Mouse (Mus musculus) embryo, embryonic 9.5 days (tissue): ENCODE results near the gene Kcnma1.

Experiments used
- DNase-seq: peaks from one replicate; pipeline ENCODE4 v3.0.0-alpha.2; 2017; ENCODE audit errors: extremely low spot score

The Kcnma1 gene

GRCm38 (mm10) chr14:23688513-23688912, 325.8 kb downstream of the Kcnma1 start:
- DNase-seq: no peak

GRCm38 (mm10) chr14:23684463-23685066, 329.7 kb downstream of the Kcnma1 start:
- DNase-seq: no peak

DNA sequence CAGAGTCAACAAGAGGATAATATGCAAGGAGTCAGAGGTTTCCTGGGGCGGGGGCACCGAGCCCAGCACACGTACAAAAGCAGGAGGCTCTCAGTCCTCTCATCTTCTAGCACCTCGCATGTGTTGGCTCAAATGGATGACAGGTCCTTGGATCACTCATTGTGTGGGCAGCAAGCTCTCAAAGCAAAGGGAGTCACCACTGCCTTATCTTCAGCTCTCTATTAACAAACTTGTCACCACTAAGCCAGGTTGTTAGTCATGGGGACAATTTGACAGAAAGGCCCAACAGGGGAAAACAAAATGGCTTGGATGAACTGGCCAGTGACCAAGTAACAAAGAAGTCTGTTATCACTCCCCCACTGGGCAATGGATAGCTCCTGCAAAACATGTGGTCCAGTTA, 331.5 kb downstream of the Kcnma1 start:
- DNase-seq: no peak

DNA sequence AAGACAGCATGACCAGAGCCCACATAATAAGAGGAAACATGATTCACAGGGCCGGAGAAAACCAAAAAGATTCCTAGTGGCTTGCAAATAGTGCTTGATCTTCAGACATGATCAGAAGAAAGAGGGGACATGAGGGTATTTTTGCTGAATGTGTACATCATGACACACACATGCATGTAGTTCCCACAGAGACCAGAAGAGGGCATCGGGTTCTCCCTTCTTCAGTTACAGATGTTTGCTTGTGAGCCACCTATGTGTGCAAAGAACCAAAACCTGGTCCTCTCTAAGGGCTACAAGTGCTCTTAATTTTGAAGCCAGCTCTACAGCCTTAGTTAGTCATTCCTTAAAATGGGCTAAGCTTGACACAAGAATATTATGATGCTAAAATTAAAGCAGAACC, 334.9 kb downstream of the Kcnma1 start:
- peak; percentile 14 for DNase-seq

GRCm38 (mm10) chr14:23666420-23666819, 347.9 kb downstream of the Kcnma1 start:
- no peak for DNase-seq

DNA sequence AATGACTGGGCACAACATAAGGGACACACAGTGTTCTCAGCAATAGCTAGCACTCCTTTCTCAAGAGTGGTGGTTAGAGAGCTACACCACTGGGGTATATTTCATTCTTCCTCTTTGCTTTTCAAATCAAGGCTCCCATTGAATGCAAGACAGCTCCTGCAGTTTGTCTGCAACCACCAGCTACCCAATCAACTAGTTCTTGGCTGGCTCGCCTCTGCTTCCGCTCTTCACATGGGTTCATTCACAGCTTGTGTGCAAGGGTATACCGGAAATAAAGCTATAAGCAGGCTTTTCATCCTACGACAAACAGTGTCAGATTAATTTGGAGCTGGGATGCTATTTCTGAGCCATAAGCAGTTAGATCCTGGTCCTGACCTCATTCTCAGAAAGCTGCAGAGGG, 362.6 kb downstream of the Kcnma1 start:
- no peak for DNase-seq

DNA sequence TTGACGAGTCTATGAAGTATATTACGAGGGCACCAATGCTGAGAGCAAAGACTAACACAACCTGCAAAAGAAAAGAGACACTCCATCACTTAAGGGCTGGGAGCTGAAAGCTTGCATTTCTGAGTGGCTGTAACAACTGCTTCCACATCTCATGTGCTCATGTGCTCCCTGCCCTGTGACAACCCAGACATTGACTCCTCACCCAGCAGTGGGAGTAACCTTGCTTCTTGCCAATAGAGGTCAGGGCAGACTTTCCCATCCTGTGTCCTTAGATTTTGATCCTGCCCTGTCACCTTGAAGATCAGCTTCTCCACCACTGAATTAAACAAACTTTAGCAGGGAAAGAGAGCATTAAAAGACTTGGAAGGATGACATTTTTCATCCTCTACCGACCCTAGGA, 364.2 kb downstream of the Kcnma1 start:
- no peak for DNase-seq

GRCm38 (mm10) chr14:23645361-23646063, 368.8 kb downstream of the Kcnma1 start:
- no peak for DNase-seq

DNA sequence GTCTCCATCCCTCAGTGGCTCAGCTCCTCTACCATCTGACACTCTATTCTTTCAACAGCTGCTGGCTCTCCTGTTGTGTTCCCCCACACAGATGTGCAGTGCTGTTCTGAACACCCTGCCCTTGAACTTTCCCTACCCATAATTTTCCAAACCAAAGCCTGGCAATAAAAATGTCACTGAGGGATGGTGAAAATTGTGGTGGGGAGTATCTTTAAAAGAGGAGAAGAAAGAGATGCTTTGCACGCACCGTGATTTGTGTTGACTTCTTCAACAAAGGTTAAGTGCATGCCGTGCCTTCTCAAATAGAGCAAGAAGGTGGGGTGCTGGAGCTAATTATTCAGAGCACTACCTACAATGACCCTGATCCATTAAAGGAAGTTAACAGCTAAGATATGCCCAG, 371.1 kb downstream of the Kcnma1 start:
- no peak for DNase-seq

GRCm38 (mm10) chr14:23640665-23641064, 373.6 kb downstream of the Kcnma1 start:
- no peak for DNase-seq

DNA sequence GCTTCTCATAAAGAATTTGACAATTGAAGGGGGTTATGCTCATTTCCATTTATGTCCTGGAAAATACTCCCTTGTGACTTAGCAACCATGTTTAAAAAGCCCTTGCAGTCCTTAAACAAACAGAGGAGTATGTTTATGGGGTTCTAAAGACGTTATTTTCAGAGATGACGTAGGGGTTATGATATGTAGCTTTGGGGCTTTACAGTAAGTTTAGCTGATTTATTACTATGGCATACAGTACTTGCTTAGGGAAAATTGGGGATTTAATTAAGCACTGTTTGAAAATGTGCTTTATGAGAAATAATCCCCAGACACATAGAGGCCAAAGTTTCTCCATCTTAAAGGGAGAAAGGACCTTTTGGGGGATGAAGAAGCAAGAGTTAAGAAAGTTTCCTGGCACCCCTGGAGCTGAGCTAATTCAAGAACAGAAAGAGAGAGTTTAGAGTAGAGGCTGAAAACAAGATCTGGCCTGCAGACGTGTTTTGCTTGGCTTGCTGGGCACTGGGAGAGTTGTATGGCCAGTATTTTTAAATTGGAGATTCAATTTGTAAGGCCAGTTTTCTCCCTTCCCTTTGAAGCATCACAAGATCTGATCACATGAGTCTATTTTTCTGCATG, 376.1 kb downstream of the Kcnma1 start:
- no peak for DNase-seq

DNA sequence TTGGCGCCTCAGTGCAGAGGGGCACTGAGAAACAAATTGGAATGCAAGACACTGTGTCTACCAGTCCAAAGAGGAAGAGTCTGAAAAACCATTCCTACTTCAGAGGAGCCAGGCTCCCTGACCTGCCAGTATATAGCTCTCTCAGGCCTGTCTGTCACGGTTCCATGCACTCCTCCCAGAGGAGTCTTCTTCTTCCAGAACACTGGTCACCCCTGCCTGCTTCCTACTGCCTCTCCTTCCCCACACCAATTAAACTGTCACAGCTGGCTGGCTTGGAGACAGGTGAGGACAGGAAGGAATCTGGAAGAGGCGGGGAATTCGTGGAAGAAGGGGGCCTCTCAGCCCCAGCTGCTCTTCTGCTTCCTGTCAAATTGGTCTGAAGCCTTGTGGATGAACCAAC, 378.4 kb downstream of the Kcnma1 start:
- DNase-seq: no peak

- no peak for DNase-seq
Measured at GRCm38 (mm10) chr14:23633011-23633595, 381.2 kb downstream of the Kcnma1 start.

GRCm38 (mm10) chr14:23626925-23627324, 387.4 kb downstream of the Kcnma1 start:
- DNase-seq: no peak

DNA sequence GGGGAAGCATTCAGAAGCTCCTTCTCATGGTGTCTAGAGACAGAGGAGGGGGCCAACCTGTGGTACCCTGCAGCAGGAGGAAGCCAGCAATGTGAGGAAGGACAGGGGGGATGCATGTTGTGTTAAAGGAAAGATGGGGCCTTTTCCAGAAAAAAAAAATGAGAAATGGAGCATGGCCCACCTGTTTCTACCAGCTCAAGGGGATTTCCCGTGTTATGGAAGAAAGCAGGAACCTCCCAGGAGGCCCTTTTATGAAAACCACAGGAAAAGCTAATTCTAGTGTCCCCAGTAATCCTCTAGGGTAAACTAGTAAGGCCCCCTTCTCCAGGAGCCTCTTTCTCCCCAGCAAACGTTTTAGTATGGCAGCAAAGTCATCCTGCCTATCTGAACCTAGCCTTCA, 388.2 kb downstream of the Kcnma1 start:
- no peak for DNase-seq

- DNase-seq: no peak
Measured at GRCm38 (mm10) chr14:23625436-23625835, 388.9 kb downstream of the Kcnma1 start.

GRCm38 (mm10) chr14:23624455-23624854, 389.8 kb downstream of the Kcnma1 start:
- DNase-seq: no peak

DNA sequence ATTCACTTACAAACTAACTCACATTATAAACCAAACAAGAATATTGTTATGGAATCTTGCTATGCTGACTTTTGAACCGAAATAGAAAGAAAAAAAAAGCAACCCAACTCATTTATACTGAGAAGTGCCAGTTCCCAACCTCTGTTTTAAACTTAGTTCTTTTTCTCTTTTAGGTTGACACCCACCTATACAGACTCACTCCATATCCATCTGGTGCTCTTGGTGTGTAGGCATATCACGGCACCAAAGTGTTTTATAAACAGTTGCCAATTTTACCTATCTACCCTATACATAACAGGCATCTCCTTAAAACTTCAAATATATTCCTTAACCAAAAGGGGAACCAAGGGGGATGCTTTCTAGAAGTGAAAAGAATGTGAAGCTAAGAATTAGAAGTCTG, 393.6 kb downstream of the Kcnma1 start:
- DNase-seq: no peak

- no peak for DNase-seq
Measured at GRCm38 (mm10) chr14:23618973-23619372, 395.3 kb downstream of the Kcnma1 start.

DNA sequence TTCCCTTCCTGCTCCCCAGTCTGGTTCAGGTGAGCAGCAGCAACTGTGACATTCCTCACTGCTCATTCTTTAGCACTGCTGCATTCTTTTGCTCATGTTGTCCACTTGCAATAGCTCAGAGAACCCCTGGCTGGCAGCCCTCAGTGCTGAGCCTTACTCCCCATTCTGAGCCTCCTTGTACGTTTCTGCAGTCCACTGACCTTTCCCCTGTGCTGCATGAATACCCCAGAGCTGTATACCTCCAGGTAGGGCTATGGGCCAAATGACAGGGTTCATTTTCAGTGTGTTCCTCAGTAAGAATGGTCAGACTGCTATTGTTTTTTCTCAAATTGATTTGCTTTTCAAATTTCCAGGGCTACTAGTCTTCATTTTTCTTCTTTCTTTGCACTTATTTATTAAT, 396.2 kb downstream of the Kcnma1 start:
- DNase-seq: no peak

DNA sequence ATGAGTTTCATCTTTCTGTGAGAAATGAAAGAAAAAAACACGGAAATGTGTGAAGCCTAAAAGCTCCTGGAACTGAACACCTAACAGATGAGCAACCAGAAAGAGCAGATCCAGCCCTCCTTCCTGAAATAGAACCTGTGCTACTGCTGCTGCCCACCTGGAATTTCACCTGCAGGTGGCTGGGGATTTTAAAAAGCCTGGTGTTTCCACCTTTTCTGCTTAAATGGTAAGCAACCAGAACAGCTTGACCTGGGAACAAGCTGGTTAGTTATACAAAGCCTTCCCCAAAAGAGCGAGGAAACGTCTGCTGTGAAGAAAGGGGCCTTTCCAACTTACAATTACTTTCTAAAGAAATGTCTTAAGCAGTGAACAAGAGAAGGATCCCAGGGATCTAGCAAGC, 404.2 kb downstream of the Kcnma1 start:
- DNase-seq: no peak

- no peak for DNase-seq
Measured at GRCm38 (mm10) chr14:23605740-23606139, 408.6 kb downstream of the Kcnma1 start.

DNA sequence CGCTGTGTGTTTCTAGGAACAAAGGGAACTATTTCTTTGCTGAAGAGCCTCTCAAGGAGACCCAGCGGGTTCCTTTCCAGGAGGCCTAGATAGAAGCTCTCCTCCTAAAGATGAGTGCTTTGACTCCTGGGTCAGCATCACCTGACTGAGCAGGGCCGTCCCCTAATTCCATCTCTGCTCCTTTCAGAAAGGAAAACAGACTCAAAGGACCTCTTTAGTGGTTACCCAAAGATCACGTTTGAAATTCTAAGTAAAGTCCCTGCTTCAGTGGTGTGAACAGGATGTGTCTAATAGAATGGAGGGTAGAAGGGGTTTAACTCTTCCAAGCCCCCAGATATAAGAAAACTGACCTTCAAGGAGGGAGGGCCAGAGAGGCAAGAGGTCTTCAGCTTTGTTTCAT, 411.4 kb downstream of the Kcnma1 start:
- no peak for DNase-seq
